Mouse (Mus musculus) cerebellum, postnatal 10 days (tissue): ENCODE results near the gene Ass1.

Experiments
- DNase-seq, 2 experiments: peaks; one replicate each; pipeline ENCODE4 v3.0.0; 2021; ENCODE audit warnings: mixed read lengths in 2 of 2

Ass1 gene

GRCm38 (mm10) chr2:31490556-31490955 lies 20.5 kb downstream of the Ass1 start:
- DNase-seq = no peak

- no peak for DNase-seq
Observed at GRCm38 (mm10) chr2:31492308-31492707, 22.3 kb downstream of the Ass1 start.

- no peak for DNase-seq
Observed at GRCm38 (mm10) chr2:31493243-31493642, 23.2 kb downstream of the Ass1 start.

GRCm38 (mm10) chr2:31494315-31494714 lies 24.3 kb downstream of the Ass1 start:
- DNase-seq = no peak

GRCm38 (mm10) chr2:31495046-31495476 lies 25.1 kb downstream of the Ass1 start:
- DNase-seq = peak in 1 of 2 experiments; percentile 49

GRCm38 (mm10) chr2:31496141-31496540 lies 26.1 kb downstream of the Ass1 start:
- DNase-seq = no peak

- no peak for DNase-seq
Observed at GRCm38 (mm10) chr2:31497113-31497512, 27.1 kb downstream of the Ass1 start.

GRCm38 (mm10) chr2:31497635-31498034 lies 27.6 kb downstream of the Ass1 start:
- DNase-seq = no peak

GRCm38 (mm10) chr2:31499327-31500291 lies 29.6 kb downstream of the Ass1 start:
- peak; percentile 57 to 60 for DNase-seq

GRCm38 (mm10) chr2:31500292-31501204 lies 30.5 kb downstream of the Ass1 start:
- DNase-seq = peak; percentile 63 to 75

- DNase-seq = peak; percentile 91 to 93
Observed at GRCm38 (mm10) chr2:31501448-31502130, 31.6 kb downstream of the Ass1 start.

- DNase-seq = no peak
Observed at GRCm38 (mm10) chr2:31502616-31503522, 32.9 kb downstream of the Ass1 start.

- DNase-seq = no peak
Observed at GRCm38 (mm10) chr2:31505472-31505871, 35.5 kb downstream of the Ass1 start.

GRCm38 (mm10) chr2:31508851-31509250 lies 38.8 kb downstream of the Ass1 start:
- DNase-seq = no peak

- peak; percentile 64 to 72 for DNase-seq
Observed at GRCm38 (mm10) chr2:31511316-31511715, 41.3 kb downstream of the Ass1 start.

- DNase-seq = no peak
Observed at GRCm38 (mm10) chr2:31516557-31516956, 46.5 kb downstream of the Ass1 start.

- DNase-seq = no peak
Observed at GRCm38 (mm10) chr2:31521800-31522335, 51.9 kb downstream of the Ass1 start.

- no peak for DNase-seq
Observed at GRCm38 (mm10) chr2:31524641-31525040, 54.6 kb downstream of the Ass1 start.

GRCm38 (mm10) chr2:31525778-31526177 lies 55.8 kb downstream of the Ass1 start:
- no peak for DNase-seq

- DNase-seq = no peak
Observed at GRCm38 (mm10) chr2:31530201-31530600, 60.2 kb downstream of the Ass1 start.

GRCm38 (mm10) chr2:31537054-31537453 lies 67.0 kb downstream of the Ass1 start:
- DNase-seq = no peak
